Mouse (Mus musculus): Measurements from ENCODE around the gene Fam166a. TPM values are rescaled to one million over a fixed set of nuclear protein-coding genes. Genes with fewer than 3 reads are reported as not detected.
A peak's percentile ranks its signal among the peaks of the same experiment; 100 is the strongest.

Fam166a gene
- polyA plus RNA-seq, 1 experiment from 2014 or later, result 1.0 TPM

DNA sequence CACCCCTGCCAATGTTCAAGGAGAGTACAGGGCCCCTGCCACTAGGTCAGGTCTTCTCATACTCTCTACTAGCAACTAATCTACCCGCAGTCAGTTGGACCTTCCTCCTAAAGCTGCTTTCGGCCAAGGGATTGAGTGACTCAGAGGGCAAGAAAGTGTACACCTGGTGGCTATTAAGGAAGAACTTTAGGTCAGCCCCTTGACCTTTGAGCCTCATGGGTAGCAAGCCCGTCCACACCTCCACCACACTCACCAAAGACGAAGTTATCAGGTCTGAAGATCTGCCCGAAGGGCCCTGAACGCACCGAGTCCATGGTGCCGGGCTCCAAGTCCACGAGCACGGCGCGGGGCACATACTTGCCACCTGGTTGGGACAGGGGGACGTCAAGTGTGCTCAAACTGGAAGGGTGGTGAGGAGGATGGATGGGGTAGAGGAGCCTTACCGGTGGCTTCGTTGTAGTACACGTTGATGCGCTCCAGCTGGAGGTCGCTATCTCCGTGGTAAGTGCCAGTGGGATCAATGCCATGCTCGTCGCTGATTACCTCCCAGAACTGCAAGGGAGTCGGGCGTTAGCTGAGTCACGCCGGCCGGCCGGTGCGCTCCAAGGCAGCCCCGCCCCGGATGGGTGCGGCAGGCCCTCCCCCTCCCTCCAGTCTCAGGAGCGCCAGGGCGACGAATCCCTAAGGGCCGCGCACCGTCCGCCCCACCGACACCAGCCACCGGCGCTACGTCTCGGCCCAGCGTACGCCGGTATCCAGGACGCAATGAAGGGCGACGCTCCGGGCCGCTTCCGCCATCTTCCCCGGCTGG is 5.3 kb downstream of the Fam166a start:
- peak overlapping the region; percentile 100 for H3K27ac ChIP-seq (replicated peaks)
- peak overlapping the region; percentile 84 for H3K4me2 ChIP-seq
- no peaks in the 10 kb centered on the region for H3K9me3 ChIP-seq (replicated peaks)
- H3K9ac ChIP-seq, result peak overlapping the region; percentile 95
- ATAC-seq (ENCODE audit: insufficient read depth), result peak; percentile 76
- peak overlapping the region; percentile 86 for H3K4me3 ChIP-seq (replicated peaks)
- under 1% methylated on average over 52 of the region's 53 CpGs for WGBS (ENCODE audit: insufficient replicate concordance)
- H3K36me3 ChIP-seq (replicated peaks), result peaks cover 27% of the 10 kb centered on the region
- no peaks in the 10 kb centered on the region for H3K27me3 ChIP-seq
- peaks cover 46% of the 10 kb centered on the region for H3K4me1 ChIP-seq (replicated peaks)

DNA sequence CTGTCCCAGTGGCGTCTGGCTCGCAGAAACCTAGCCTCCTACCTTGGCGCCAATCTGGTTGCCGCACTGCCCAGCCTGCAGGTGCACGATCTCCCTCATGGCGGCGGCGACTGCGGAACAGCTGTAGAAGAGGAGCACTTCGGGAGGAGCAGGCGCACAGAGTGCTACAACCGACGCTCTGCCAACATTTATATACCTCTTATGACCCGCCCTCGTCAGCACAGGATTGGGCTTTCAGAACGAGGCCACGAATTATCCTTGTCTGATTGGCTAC is 5.9 kb downstream of the Fam166a start, which contains the start of gene Tubb4b:
Gene Tubb4b (minus strand): TSS at position 211 of the 274 bp plus-strand sequence.
- Histone ChIP-seq H3K4me1 (replicated peaks) (peaks cover 49% of the 10 kb centered on the region), H3K4me2 (peak within 1 kb of the TSS; percentile 84), H3K9me3 (replicated peaks) (no peaks in the 10 kb centered on the region), H3K27me3 (no peaks in the 10 kb centered on the region; the same call in 1 of the 2 replicates), H3K4me3 (replicated peaks) (peak within 1 kb of the TSS; percentile 86), H3K27ac (replicated peaks) (peak within 1 kb of the TSS; percentile 100), H3K9ac (peak within 1 kb of the TSS; percentile 95), H3K36me3 (replicated peaks) (peaks cover 27% of the 10 kb centered on the region)
- WGBS (ENCODE audit: insufficient replicate concordance), result under 1% methylated on average over 17 of the region's 17 CpGs
- ATAC-seq (ENCODE audit: insufficient read depth), result no peak

DNA sequence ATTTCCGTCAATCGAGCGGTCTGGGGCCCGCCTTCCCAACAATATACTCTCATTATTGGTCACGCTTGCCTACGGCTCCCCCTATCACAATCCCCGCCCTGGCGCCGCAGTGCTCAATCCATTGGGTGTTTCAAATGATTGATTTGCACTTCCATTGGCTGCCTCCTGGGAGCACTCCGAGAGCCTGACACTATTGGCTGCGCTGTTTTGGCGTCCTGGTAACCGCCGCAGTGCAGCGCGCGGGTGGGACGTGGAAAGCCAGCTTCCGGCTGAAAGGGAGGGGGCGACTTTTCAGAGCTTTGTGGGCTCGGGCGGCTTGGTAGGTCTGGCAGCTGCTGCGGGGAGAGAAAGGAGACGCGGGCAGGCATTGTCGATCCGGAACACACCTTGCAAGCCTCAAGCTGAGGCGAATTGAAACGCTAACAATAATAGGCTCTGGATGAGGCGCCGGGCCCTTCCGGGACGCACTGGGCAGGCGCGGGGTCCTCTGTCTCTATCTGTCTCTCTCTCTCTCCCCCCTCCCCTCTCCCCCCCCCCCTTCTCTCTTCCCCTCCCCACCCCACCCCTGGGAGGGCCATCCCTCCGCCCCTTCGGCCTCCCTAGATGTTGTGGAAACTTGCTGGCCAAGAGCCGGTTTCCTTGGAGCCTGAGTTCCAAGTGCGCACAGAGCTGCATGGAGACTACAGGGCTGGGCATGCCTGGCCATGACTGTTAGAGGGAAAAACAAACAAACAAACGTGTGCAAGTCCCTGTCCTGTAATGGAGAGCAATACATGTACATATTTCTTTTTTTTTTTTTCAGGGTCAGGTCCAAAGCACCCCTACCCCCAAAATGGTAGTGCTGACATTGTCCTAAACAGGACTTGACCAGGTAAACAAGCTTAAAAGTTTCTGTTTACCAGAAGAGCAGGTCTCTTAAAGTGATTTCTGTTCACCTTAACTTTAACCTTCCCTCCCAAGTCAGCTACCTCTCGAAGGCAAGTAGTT is 6.5 kb downstream of the Fam166a start:
- peak overlapping the region; percentile 74 for H3K4me2 ChIP-seq
- peaks cover 27% of the 10 kb centered on the region for H3K36me3 ChIP-seq (replicated peaks)
- H3K4me3 ChIP-seq (replicated peaks), result peak overlapping the region; percentile 86
- peak overlapping the region; percentile 78 for H3K9ac ChIP-seq
- peaks cover 49% of the 10 kb centered on the region for H3K4me1 ChIP-seq (replicated peaks)
- peaks cover 1% of the 10 kb centered on the region; the same call in 1 of the 2 replicates for H3K27me3 ChIP-seq
- H3K27ac ChIP-seq (replicated peaks), result peak overlapping the region; percentile 98
- ATAC-seq (ENCODE audit: insufficient read depth), result peak; percentile 91
- H3K9me3 ChIP-seq (replicated peaks), result no peaks in the 10 kb centered on the region
- WGBS (ENCODE audit: insufficient replicate concordance), result 2% methylated on average over 41 of the region's 41 CpGs

GRCm38 (mm10) chr2:25225811-25226379 is 7.3 kb downstream of the Fam166a start:
- Histone ChIP-seq H3K4me3 (replicated peaks) (peak overlapping the region; percentile 70), H3K9ac (peak overlapping the region; percentile 78), H3K36me3 (replicated peaks) (peaks cover 27% of the 10 kb centered on the region), H3K27me3 (peaks cover 8% of the 10 kb centered on the region; the same call in 1 of the 2 replicates), H3K4me2 (peak overlapping the region; percentile 74), H3K9me3 (replicated peaks) (no peaks in the 10 kb centered on the region), H3K4me1 (replicated peaks) (peaks cover 49% of the 10 kb centered on the region), H3K27ac (replicated peaks) (peak overlapping the region; percentile 98)
- WGBS (ENCODE audit: insufficient replicate concordance), result 78% methylated on average over 8 of the region's 8 CpGs
- ATAC-seq (ENCODE audit: insufficient read depth), result no peak

DNA sequence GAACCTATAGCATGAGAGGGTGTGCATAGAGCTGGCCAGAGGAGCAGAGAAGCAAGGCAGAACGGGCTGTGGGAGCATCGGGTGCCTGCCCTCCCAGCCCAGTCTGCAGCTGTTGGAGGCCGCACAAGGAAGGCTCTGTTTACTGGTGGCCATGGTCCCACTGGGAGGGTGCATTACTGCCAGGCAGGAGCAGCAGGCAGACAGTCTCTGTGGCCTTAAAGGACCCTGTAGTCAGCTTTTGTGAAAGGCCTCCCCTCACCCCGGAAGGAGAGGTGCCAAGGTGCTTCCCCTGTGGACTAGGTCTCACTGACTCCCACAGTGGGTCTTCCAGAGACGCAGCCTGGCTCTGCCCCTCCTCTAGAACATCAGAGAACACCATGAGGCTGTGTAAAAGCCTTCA is 8.3 kb downstream of the Fam166a start:
- Histone ChIP-seq H3K9me3 (replicated peaks) (no peaks in the 10 kb centered on the region), H3K4me1 (replicated peaks) (peaks cover 43% of the 10 kb centered on the region), H3K27me3 (peaks cover 17% of the 10 kb centered on the region), H3K9ac (no peak overlapping the region), H3K27ac (replicated peaks) (peak overlapping the region; percentile 2; the same call in 1 of the 2 replicates), H3K4me2 (no peak overlapping the region), H3K4me3 (replicated peaks) (no peak overlapping the region), H3K36me3 (replicated peaks) (peaks cover 20% of the 10 kb centered on the region)
- 80% methylated on average over 5 of the region's 5 CpGs for WGBS (ENCODE audit: insufficient replicate concordance)
- no peak for ATAC-seq (ENCODE audit: insufficient read depth)

GRCm38 (mm10) chr2:25227406-25227805 is 8.9 kb downstream of the Fam166a start:
- peaks cover 41% of the 10 kb centered on the region for H3K4me1 ChIP-seq (replicated peaks)
- no peak overlapping the region for H3K4me2 ChIP-seq
- peaks cover 15% of the 10 kb centered on the region for H3K36me3 ChIP-seq (replicated peaks)
- ATAC-seq (ENCODE audit: insufficient read depth), result no peak
- no peaks in the 10 kb centered on the region for H3K9me3 ChIP-seq (replicated peaks)
- H3K9ac ChIP-seq, result no peak overlapping the region
- 91% methylated on average over 4 of the region's 4 CpGs for WGBS (ENCODE audit: insufficient replicate concordance)
- peak overlapping the region; percentile 71; the same call in 1 of the 2 replicates for H3K27ac ChIP-seq (replicated peaks)
- H3K27me3 ChIP-seq, result peaks cover 17% of the 10 kb centered on the region
- no peak overlapping the region for H3K4me3 ChIP-seq (replicated peaks)

DNA sequence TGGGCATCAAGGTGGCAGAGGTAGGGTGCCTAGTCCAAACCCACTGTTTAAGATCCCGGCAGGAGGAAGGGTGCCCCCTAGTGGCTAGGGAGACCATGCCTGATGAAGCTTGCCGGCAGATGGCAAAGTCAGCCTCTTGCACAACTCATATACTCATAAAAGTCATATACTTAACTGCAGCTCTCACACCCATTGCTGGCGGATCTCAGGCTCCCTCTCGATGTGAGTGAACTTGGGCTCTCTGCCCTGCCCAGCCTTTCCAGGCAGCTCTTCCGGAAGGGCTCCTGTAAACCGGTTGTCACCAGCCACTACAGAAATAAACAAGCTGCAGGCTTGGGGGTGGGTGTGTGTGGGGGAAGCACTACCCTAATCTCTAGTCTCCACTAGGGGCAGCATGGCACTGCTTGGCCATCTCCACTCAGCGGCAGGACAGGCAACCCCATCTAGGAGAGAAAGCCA is 9.9 kb downstream of the Fam166a start:
- peaks cover 25% of the 10 kb centered on the region for H3K27me3 ChIP-seq
- peak overlapping the region; percentile 70 for H3K4me2 ChIP-seq
- H3K9ac ChIP-seq, result peak overlapping the region; percentile 46
- peak overlapping the region; percentile 71 for H3K27ac ChIP-seq (replicated peaks)
- H3K4me1 ChIP-seq (replicated peaks), result peaks cover 40% of the 10 kb centered on the region
- peak overlapping the region; percentile 44 for H3K4me3 ChIP-seq (replicated peaks)
- ATAC-seq (ENCODE audit: insufficient read depth), result no peak
- under 1% methylated on average over 7 of the region's 7 CpGs for WGBS (ENCODE audit: insufficient replicate concordance)
- H3K9me3 ChIP-seq (replicated peaks), result no peaks in the 10 kb centered on the region
- peaks cover 4% of the 10 kb centered on the region for H3K36me3 ChIP-seq (replicated peaks)

DNA sequence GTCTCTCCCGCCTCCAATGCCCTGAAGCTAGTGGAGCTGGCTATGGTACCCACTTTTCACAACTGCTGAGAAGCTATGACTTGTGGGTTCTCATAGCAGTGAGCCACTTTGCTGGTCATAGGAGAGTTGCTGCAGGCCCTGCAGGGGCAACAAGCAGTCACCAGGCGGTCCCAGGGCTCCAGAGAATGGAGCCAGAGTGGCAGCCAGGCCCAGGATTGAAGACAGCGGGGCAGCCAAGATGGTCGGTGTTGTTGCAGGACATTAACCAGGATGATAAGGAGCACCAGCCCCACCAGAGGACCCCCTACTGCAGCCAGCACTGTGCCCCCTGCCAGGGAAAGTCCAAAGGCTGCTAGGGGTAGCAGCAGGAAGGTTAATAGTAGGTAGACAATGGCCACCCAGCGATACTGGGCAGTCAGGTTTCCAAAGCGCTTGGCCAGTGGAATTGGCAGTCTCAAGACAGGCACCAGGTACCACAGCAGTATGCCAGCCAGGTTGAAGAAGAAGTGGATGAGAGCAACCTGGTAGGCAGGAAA is 10.5 kb downstream of the Fam166a start:
- Histone ChIP-seq H3K9ac (no peak overlapping the region), H3K4me1 (replicated peaks) (peaks cover 42% of the 10 kb centered on the region), H3K9me3 (replicated peaks) (no peaks in the 10 kb centered on the region), H3K27ac (replicated peaks) (no peak overlapping the region), H3K4me2 (peak overlapping the region; percentile 70), H3K36me3 (replicated peaks) (no peaks in the 10 kb centered on the region), H3K27me3 (peaks cover 25% of the 10 kb centered on the region), H3K4me3 (replicated peaks) (peak overlapping the region; percentile 44; the same call in 1 of the 2 replicates)
- WGBS (ENCODE audit: insufficient replicate concordance), result 71% methylated on average over 6 of the region's 6 CpGs
- no peak for ATAC-seq (ENCODE audit: insufficient read depth)

DNA sequence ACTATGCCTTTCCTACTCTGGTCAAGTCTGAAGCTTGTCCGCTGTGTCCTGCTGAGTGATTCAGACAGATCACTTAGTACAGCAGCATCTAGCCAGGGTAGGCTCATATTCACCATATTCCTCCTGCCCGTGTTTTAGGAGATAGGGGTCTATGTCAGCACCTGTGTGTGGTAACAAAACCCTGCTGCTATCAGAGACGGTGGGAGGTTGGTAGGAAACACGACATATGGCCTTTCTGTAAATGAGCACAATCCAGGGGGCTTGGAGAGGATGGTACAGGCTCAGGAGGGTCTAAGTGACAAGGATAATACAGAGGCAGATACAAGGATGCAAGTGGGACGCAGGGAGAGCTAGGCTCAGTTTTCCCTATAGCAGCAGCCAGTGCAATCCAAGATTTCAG is 11.0 kb downstream of the Fam166a start:
- H3K27me3 ChIP-seq, result peaks cover 25% of the 10 kb centered on the region
- no peaks in the 10 kb centered on the region for H3K9me3 ChIP-seq (replicated peaks)
- H3K4me2 ChIP-seq, result no peak overlapping the region
- no peak overlapping the region for H3K4me3 ChIP-seq (replicated peaks)
- H3K36me3 ChIP-seq (replicated peaks), result no peaks in the 10 kb centered on the region
- H3K9ac ChIP-seq, result no peak overlapping the region
- ATAC-seq (ENCODE audit: insufficient read depth), result no peak
- H3K4me1 ChIP-seq (replicated peaks), result peaks cover 47% of the 10 kb centered on the region
- WGBS (ENCODE audit: insufficient replicate concordance), result 71% methylated on average over 5 of the region's 5 CpGs
- H3K27ac ChIP-seq (replicated peaks), result no peak overlapping the region

- Histone ChIP-seq H3K27me3 (peaks cover 31% of the 10 kb centered on the region), H3K4me1 (replicated peaks) (peaks cover 45% of the 10 kb centered on the region), H3K4me2 (no peak overlapping the region), H3K36me3 (replicated peaks) (no peaks in the 10 kb centered on the region), H3K9ac (no peak overlapping the region), H3K27ac (replicated peaks) (no peak overlapping the region), H3K9me3 (replicated peaks) (no peaks in the 10 kb centered on the region), H3K4me3 (replicated peaks) (no peak overlapping the region)
- WGBS (ENCODE audit: insufficient replicate concordance), result 75% methylated on average over 7 of the region's 7 CpGs
- ATAC-seq (ENCODE audit: insufficient read depth), result no peak
These were observed 12.0 kb downstream of the Fam166a start for GRCm38 (mm10) chr2:25230581-25230980.
